Mouse (Mus musculus) embryonic fibroblast, embryonic 13.5 days (primary cell): Measurements from ENCODE around the gene Prss41. TPM values are rescaled to one million over a fixed set of nuclear protein-coding genes. Genes with fewer than 3 reads are reported as not detected.

Experiments
- H3K27ac ChIP-seq: 2 replicates; pipeline ENCODE4 v1.5.1; 2012; ENCODE audit warnings: low read length, control low read depth, inconsistent platforms; ENCODE audit not compliant: insufficient read depth
- H3K4me1 ChIP-seq: 2 replicates; pipeline ENCODE4 v1.6.1; 2011; ENCODE audit warnings: low read length; ENCODE audit not compliant: control insufficient read depth, insufficient read depth
- H3K4me3 ChIP-seq: 2 replicates; pipeline ENCODE4 v1.5.1; 2011; ENCODE audit warnings: mild to moderate bottlenecking, control low read depth, low read length; ENCODE audit not compliant: insufficient read depth
- CTCF ChIP-seq: IDR thresholded peaks from 2 replicates; pipeline ENCODE4 v1.5.1; 2011; ENCODE audit warnings: mild to moderate bottlenecking, control low read depth, low read length, moderate library complexity, borderline replicate concordance; ENCODE audit not compliant: insufficient read depth
- POLR2A ChIP-seq: IDR thresholded peaks from 2 replicates; pipeline ENCODE4 v1.6.1; 2011; ENCODE audit warnings: low read depth, mild to moderate bottlenecking, control low read depth, low read length, moderate library complexity
- polyA plus RNA-seq: library from polyadenylated mRNA; stranded (reverse); fragments of >200 nt; gene quantifications from 2 replicates; pipeline ENCODE4 v1.2.4, GENCODE M21; 2011; ENCODE audit warnings: low read depth; ENCODE audit not compliant: missing spikeins, insufficient read length

Prss41 gene
- polyA plus RNA-seq, 1 experiment = not detected

DNA sequence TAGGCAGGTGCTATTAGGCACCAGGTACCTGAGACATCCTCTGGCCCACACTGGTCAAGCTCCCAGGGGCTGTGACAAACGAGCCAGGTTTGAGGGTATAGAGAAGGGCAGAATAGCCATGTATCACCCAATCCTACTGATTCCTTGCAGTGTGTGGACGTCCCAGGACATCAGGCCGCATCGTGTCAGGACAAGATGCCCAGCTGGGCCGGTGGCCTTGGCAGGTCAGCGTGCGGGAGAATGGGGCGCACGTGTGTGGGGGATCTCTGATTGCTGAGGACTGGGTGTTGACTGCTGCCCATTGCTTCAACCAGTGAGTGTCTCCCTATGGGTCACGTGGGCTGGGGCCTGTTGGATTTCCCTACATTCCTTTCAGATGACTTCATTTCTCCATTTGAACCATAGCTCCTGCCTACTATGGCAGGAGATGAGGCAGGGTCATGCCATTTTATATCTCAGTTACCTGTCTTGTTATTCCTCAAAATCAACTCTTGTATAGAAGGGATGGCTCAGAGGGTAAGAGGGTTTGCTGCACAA lies 10.3 kb upstream of the Prss41 start:
- no peak overlapping the region for H3K27ac ChIP-seq
- TF ChIP-seq CTCF = no peak
- TF ChIP-seq POLR2A = no peak
- no peak overlapping the region for H3K4me3 ChIP-seq
- no peaks in the 10 kb centered on the region for H3K4me1 ChIP-seq

DNA sequence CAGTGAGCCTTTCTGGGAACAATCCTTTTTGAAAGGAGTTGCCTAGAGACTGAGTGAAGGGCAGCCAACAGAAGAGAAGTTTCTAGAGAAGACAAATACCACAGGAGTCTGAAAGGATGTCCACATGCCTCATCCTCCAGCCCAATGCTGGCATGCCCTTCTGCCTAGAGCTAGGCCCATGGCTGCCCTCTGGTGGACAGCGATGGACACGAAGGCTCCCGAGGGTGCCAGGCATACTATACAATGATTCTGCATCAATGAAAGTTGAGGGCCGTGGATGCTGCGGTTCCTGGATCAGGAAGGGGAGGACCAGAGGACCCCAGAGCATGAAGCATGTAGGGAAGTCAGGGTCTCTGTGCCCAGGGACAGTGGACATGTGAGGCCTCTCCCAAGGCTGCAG lies 9.3 kb upstream of the Prss41 start:
- TF ChIP-seq CTCF = peak; percentile 89; the same call in 1 of the 2 replicates
- TF ChIP-seq POLR2A = no peak
- Histone ChIP-seq H3K4me3 (no peak overlapping the region), H3K27ac (no peak overlapping the region), H3K4me1 (no peaks in the 10 kb centered on the region)

DNA sequence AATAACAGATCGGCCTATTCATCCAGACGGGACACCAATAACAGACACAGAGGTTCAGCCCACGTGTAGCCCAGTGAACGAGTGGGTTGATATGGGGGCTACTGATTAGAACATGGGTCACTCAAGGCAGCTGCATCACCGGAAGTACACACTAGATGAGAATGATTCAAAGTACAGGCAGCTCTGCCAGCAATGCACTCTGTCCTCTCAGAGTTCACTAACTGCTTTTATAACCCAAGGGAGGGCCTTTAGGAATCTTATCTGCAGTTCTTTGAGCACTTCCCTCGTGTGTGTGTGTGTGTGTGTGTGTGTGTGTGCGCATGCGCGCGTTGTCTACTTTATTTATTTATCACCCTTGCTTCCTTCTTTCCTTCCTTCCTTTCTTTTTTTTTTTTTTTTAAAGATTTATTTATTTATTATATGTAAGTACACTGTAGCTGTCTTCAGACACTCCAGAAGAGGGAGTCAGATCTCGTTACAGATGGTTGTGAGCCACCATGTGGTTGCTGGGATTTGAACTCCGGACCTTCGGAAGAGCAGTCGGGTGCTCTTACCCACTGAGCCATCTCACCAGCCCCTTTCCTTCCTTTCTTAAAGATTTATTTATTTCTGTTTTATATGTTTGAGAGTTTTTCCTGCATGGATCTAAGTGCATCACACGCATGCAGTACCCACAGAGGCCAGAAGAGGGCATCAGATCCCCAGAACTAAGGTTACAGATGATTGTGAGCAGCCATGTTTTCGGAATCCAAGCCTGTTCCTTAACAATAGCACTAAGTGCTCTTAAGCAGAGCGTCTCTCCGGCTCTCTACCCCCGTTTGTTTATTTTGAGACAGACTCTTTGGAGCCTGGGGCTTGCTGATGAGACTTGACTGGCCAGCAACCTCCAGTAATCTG lies 7.1 kb upstream of the Prss41 start:
- H3K4me3 ChIP-seq = no peak overlapping the region
- TF ChIP-seq POLR2A (no peak), CTCF (peak; percentile 32; the same call in 1 of the 2 replicates)
- no peaks in the 10 kb centered on the region for H3K4me1 ChIP-seq
- H3K27ac ChIP-seq = no peak overlapping the region

- no peaks in the 10 kb centered on the region for H3K4me1 ChIP-seq
- TF ChIP-seq CTCF (no peak), POLR2A (no peak)
Observed at GRCm38 (mm10) chr17:23850028-23850427, 6.1 kb upstream of the Prss41 start.

DNA sequence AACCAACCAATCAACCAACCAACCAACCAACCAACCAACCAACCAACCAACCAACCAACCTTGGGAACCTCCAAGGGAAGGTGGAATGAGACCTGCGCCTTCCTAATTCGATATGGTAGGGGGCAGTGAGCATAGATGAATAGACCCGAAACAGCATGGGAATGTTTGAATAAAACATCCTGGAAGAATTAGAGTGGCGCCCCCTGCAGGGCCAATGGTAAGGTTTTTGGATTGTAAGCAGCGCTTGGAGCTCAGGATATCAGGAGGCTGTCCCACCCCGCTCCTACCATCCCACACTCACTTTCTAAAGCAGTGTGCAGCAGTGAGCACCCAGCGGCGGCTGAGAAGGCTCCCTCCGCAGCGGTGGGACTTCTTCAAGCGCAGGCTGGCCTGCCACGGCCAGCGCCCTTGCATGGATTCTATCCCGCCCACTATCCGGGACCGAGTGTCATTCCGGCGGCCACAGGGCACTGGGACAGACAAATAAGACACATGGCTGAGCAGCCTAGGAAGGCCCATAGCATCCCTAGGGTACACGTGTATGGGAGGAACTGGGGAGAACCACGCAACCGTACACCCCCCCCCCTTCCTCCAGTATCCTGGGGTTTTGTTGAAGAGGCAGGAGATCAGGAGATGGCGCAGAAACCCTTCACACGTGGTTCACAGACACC lies 696 bp downstream of the Prss41 start:
- no peaks in the 10 kb centered on the region for H3K4me1 ChIP-seq
- no peak overlapping the region for H3K4me3 ChIP-seq
- no peak for TF ChIP-seq POLR2A
- no peak for TF ChIP-seq CTCF
- H3K27ac ChIP-seq = no peak overlapping the region

More at GRCm38 (mm10) chr17:23850028-23850427, 6.1 kb upstream of the Prss41 start:
- H3K4me3 ChIP-seq = no peak overlapping the region
- H3K27ac ChIP-seq = no peak overlapping the region

GRCm38 (mm10) chr17:23841145-23841544 lies 2.8 kb downstream of the Prss41 start:
- Histone ChIP-seq H3K4me3 (no peak overlapping the region), H3K4me1 (no peaks in the 10 kb centered on the region), H3K27ac (no peak overlapping the region)
- no peak for TF ChIP-seq CTCF
- TF ChIP-seq POLR2A = no peak

DNA sequence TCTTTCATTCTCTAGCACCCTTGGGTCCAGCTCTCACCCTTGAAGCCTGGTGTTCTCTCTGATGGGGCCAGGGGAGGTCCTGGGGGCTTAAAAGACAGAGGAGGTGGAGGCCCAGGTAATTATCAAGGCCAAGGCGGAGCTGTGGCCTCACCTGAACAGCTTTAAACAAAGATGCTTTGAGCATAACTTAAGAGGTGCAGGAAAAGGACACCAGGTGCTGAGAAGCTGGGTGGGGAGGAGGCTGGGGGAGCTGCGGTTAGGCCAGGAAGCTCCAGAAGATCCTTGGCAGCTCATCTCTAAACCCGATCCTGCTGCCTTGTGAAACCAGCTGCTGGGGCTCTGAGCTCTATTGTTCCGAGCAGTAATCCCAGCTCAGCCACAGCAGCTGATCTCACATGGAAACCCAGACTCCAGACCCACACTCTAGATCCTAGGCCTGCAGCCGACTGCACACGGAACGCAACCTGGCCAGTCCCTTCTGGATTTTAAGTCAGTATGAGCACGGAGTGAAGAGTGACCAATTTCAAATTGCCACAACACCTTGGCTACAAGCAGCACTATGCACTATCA lies 7.9 kb downstream of the Prss41 start, which contains the start of gene Prss33:
Gene Prss33, minus strand, starts transcription at position 51 of the 570 bp plus-strand sequence.
- Histone ChIP-seq H3K27ac (no peak within 1 kb of the TSS), H3K4me3 (no peak within 1 kb of the TSS), H3K4me1 (no peaks in the 10 kb centered on the region)
- no peak for TF ChIP-seq POLR2A

- no peak for TF ChIP-seq CTCF
- no peak for TF ChIP-seq POLR2A
- H3K4me1 ChIP-seq = peaks cover 7% of the 10 kb centered on the region
- H3K4me3 ChIP-seq = no peak overlapping the region
- H3K27ac ChIP-seq = no peak overlapping the region
Observed at GRCm38 (mm10) chr17:23831201-23831600, 12.8 kb downstream of the Prss41 start.

DNA sequence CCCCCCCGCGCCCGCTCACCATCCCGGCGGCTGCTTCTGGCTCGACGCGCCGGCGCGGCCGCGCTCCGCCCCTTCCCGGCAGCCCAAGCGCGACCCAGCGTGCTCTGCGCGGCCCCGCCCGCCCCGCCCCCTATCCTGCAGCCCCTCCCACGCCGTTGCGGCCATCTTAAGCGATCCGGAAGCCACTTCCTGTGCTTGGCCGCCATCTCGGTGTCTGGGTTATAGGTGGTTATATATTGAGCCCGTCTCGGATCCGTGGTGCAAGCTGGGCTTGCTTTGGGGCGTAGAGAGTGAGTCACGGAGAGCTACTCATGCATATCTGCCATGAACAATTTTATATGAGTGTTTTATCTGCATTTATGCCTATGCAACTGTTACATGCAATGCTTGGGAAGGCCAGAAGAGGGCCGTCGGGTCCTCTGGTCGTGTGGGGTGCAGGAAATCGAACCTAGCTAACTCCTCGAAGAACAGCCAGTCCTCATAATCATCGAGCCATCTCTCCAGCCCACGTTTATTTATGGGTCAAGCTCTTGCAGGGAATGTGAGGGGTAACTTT lies 14.8 kb downstream of the Prss41 start, which contains the start of gene Elob:
Gene Elob, minus strand, starts transcription at position 73 of the 556 bp plus-strand sequence.
- Histone ChIP-seq H3K27ac (peak within 1 kb of the TSS; percentile 97), H3K4me3 (peak within 1 kb of the TSS; percentile 93), H3K4me1 (peaks cover 7% of the 10 kb centered on the region)
- TF ChIP-seq POLR2A (peak; percentile 53; the same call in 1 of the 2 replicates), CTCF (peak; percentile 36; the same call in 1 of the 2 replicates)
